Mouse (Mus musculus): ENCODE results near the gene 1600014C23Rik.

The 1600014C23Rik gene

DNA sequence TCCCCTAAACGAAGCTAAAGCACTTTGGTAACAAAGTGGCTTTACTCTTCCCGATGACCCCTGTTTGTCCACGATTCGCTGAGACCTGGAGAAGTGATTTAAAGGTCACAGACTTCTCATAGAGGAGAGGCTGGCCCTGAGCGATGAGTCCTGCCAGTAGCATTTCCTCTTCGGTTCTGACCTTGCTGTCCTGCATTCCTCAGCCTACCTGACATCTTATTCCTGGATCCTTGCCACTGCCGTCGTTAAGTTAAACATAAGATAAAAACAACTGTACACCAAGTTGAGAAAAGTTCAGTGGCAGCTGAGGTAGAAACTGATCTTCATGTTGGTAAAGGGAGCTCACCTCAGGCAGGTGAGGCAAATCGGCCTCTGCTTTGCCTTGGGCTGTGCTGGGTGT, 44.5 kb downstream of the 1600014C23Rik start:
- no peak for DNase-seq (ENCODE audit: low spot score in 2 of 2)

DNA sequence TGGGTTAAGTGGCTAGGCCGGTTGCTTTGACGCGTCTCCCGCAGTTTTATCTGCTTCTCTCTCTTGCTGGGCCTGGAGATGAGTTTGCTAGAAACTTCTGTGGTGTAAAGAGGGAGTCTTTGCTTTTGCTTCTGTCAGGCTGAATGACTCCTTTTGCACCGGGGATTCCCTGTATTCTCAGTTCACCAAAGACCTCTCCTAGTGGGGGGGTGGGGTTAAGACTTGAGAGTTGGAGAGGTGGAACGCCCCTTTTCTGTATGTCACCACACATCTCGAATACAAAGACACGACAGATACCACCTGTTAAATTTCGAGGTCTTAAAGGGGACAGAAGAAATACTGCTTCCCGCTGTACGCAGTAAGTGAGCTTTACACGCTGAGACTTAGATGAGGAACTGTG, 46.9 kb downstream of the 1600014C23Rik start, which contains the start of gene Tmem63b:
Gene Tmem63b (minus strand): TSS at position 190 of the 400 bp plus-strand sequence.
- no peak for DNase-seq (ENCODE audit: low spot score in 2 of 2)

GRCm38 (mm10) chr17:45686093-45686619, 47.5 kb downstream of the 1600014C23Rik start, which contains the start of gene Mrpl14:
Gene Mrpl14, plus strand, starts transcription at chr17:45686322.
- DNase-seq (ENCODE audit: low spot score in 2 of 2) = peak; percentile 88 to 94

- no peak for DNase-seq (ENCODE audit: low spot score in 2 of 2)
Measured at GRCm38 (mm10) chr17:45685171-45686092, 48.2 kb downstream of the 1600014C23Rik start.

DNA sequence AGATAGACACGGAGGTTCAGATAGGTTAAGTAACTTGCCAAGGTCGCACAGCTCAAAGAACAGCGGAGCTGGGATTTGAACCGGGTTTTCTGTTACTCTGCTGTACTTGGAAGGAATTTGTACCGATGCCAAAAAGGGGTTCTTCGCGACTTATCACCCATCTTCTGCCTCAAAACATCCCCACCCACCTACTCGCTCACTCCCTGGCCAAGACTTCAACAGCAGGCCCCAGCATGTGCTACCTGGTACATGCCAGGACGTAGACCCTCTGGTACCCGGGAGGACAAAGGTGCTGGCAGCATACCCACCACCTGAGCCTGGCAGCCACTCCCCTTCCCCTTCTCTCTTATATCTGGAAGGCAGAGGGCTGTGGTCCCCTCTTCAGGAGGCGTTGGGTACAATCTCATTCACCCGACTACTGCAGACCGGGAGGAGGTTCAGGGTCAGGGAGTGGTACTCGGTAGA, 48.9 kb downstream of the 1600014C23Rik start:
- no peak for DNase-seq (ENCODE audit: low spot score in 2 of 2)
